Mouse (Mus musculus): ENCODE results near the gene Inhbc. TPM values are rescaled to one million over a fixed set of nuclear protein-coding genes. Genes with fewer than 3 reads are reported as not detected.
A peak's percentile ranks its signal among the peaks of the same experiment; 100 is the strongest.

The Inhbc gene
- polyA plus RNA-seq, 1 experiment from 2014 or later = not detected

- Histone ChIP-seq H3K36me3 (no peaks in the 10 kb centered on the region), H3K27me3 (ENCODE audit: low read depth, poor library complexity, severe bottlenecking) (no peaks in the 10 kb centered on the region), H3K27ac (replicated peaks) (no peak overlapping the region), H3K4me1 (peaks cover 25% of the 10 kb centered on the region), H3K4me3 (no peak overlapping the region), H3K9me3 (replicated peaks) (no peaks in the 10 kb centered on the region)
- no peak for DNase-seq (ENCODE audit: low spot score)
- WGBS = 80% methylated on average over 3 of the region's 3 CpGs
Measured at GRCm38 (mm10) chr10:127377700-127378099, 7.5 kb upstream of the Inhbc start.

GRCm38 (mm10) chr10:127371023-127371422 is 792 bp upstream of the Inhbc start:
- 70% methylated on average over 2 of the region's 2 CpGs for WGBS
- no peaks in the 10 kb centered on the region for H3K9me3 ChIP-seq (replicated peaks)
- no peaks in the 10 kb centered on the region for H3K27me3 ChIP-seq (ENCODE audit: low read depth, poor library complexity, severe bottlenecking)
- no peak for DNase-seq (ENCODE audit: low spot score)
- no peaks in the 10 kb centered on the region for H3K36me3 ChIP-seq
- no peak overlapping the region for H3K4me3 ChIP-seq
- H3K4me1 ChIP-seq = peaks cover 10% of the 10 kb centered on the region
- H3K27ac ChIP-seq (replicated peaks) = no peak overlapping the region

- no peaks in the 10 kb centered on the region for H3K27me3 ChIP-seq (ENCODE audit: low read depth, poor library complexity, severe bottlenecking)
- no peaks in the 10 kb centered on the region for H3K9me3 ChIP-seq (replicated peaks)
- no peaks in the 10 kb centered on the region for H3K36me3 ChIP-seq
- no peak overlapping the region for H3K27ac ChIP-seq (replicated peaks)
- WGBS = 90% methylated on average over 2 of the region's 2 CpGs
- H3K4me1 ChIP-seq = peaks cover 10% of the 10 kb centered on the region
- no peak for DNase-seq (ENCODE audit: low spot score)
- H3K4me3 ChIP-seq = no peak overlapping the region
Measured at GRCm38 (mm10) chr10:127368273-127368672, 2.0 kb downstream of the Inhbc start.

GRCm38 (mm10) chr10:127367116-127367515 is 3.1 kb downstream of the Inhbc start:
- H3K9me3 ChIP-seq (replicated peaks) = no peaks in the 10 kb centered on the region
- peaks cover 10% of the 10 kb centered on the region for H3K4me1 ChIP-seq
- DNase-seq (ENCODE audit: low spot score) = no peak
- H3K27ac ChIP-seq (replicated peaks) = no peak overlapping the region
- no peak overlapping the region for H3K4me3 ChIP-seq
- no peaks in the 10 kb centered on the region for H3K36me3 ChIP-seq
- 76% methylated on average over 5 of the region's 5 CpGs for WGBS
- no peaks in the 10 kb centered on the region for H3K27me3 ChIP-seq (ENCODE audit: low read depth, poor library complexity, severe bottlenecking)

- H3K4me1 ChIP-seq = peaks cover 1% of the 10 kb centered on the region
- H3K27ac ChIP-seq (replicated peaks) = no peak overlapping the region
- WGBS = 89% methylated on average over 3 of the region's 3 CpGs
- 0 out of 2 replicates have a peak, but pooled peaks cover 6% of the 10 kb centered on the region for H3K27me3 ChIP-seq (ENCODE audit: low read depth, poor library complexity, severe bottlenecking)
- no peak overlapping the region for H3K4me3 ChIP-seq
- no peaks in the 10 kb centered on the region for H3K36me3 ChIP-seq
- no peak for DNase-seq (ENCODE audit: low spot score)
- H3K9me3 ChIP-seq (replicated peaks) = no peaks in the 10 kb centered on the region
Measured at GRCm38 (mm10) chr10:127360714-127361113, 9.5 kb downstream of the Inhbc start.

GRCm38 (mm10) chr10:127355336-127355735 is 14.9 kb downstream of the Inhbc start:
- Histone ChIP-seq H3K4me1 (peaks cover 20% of the 10 kb centered on the region), H3K4me3 (no peak overlapping the region), H3K9me3 (replicated peaks) (no peaks in the 10 kb centered on the region), H3K27ac (replicated peaks) (no peak overlapping the region), H3K27me3 (ENCODE audit: low read depth, poor library complexity, severe bottlenecking) (peaks cover 29% of the 10 kb centered on the region), H3K36me3 (no peaks in the 10 kb centered on the region)
- no peak for DNase-seq (ENCODE audit: low spot score)
- 54% methylated on average over 10 of the region's 10 CpGs for WGBS

DNA sequence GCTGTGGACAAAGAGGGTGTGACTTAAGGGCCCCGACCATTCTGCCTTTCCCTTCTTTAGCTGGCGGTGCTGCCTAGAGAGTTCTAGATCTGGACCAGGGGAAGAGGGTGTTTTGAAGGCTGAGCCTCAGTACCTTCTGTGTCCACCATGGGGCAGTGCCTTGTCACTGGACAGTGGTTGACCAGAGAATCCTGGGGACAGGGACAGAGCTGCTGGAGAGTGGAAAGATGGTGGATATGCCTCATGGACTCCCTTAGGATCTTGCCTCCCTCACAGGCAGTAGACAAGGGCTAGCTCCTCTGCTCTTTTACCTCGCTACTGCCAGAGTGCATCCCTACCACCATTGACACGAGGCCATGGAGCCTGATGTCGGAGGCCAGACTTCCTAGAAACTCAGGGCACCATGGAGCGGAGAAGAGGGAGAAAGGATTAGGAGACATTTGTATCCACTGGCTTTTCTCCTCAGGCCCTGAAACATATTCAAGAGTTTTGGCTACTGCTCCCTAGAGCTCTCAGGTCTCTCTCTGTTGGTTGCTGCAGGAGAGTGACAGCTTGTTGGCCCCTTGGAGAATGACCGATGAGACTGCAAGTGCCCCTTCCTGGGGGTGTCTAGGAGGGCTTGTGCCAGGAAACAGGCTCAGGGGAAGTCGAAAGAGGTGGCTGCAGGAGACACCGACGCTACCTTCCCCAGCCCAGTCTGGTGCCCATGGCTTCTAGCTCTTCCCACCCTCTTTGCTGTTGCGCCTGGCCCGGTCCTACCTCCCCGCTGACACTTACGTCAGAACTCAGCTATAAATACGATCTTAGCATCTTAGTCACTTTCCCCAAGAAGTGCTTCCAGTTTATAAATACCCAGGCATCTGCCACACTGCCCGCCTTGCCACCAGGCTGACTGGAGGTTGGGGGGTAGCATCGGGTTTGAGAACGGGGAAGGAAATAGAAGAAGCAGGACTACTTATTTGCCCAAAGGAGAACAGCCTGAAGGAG is 16.0 kb downstream of the Inhbc start, which contains the start of gene Inhbe:
Gene Inhbe (minus strand): TSS at position 503 of the 987 bp plus-strand sequence.
- 87% methylated on average over 18 of the region's 18 CpGs for WGBS

GRCm38 (mm10) chr10:127352766-127353165 is 17.5 kb downstream of the Inhbc start:
- Histone ChIP-seq H3K4me1 (peaks cover 23% of the 10 kb centered on the region), H3K9me3 (replicated peaks) (no peaks in the 10 kb centered on the region), H3K27me3 (ENCODE audit: low read depth, poor library complexity, severe bottlenecking) (peaks cover 39% of the 10 kb centered on the region), H3K4me3 (no peak overlapping the region), H3K36me3 (no peaks in the 10 kb centered on the region), H3K27ac (replicated peaks) (no peak overlapping the region)
- no peak for DNase-seq (ENCODE audit: low spot score)
- 90% methylated on average over 11 of the region's 11 CpGs for WGBS

More for the DNA sequence above, 16.0 kb downstream of the Inhbc start, which contains the start of gene Inhbe:
- Histone ChIP-seq H3K9me3 (replicated peaks) (no peaks in the 10 kb centered on the region), H3K27me3 (ENCODE audit: low read depth, poor library complexity, severe bottlenecking) (peaks cover 39% of the 10 kb centered on the region), H3K4me1 (peaks cover 23% of the 10 kb centered on the region), H3K36me3 (no peaks in the 10 kb centered on the region), H3K27ac (replicated peaks) (no peak within 1 kb of the TSS), H3K4me3 (no peak within 1 kb of the TSS)
- DNase-seq (ENCODE audit: low spot score) = no peak

GRCm38 (mm10) chr10:127352187-127352586 is 18.0 kb downstream of the Inhbc start:
- WGBS = 90% methylated on average over 9 of the region's 9 CpGs

GRCm38 (mm10) chr10:127351719-127352118 is 18.5 kb downstream of the Inhbc start:
- no peak for DNase-seq (ENCODE audit: low spot score)
- WGBS = 75% methylated on average over 8 of the region's 8 CpGs
- Histone ChIP-seq H3K9me3 (replicated peaks) (no peaks in the 10 kb centered on the region), H3K36me3 (no peaks in the 10 kb centered on the region), H3K4me3 (no peak overlapping the region), H3K27me3 (ENCODE audit: low read depth, poor library complexity, severe bottlenecking) (peaks cover 33% of the 10 kb centered on the region), H3K27ac (replicated peaks) (no peak overlapping the region), H3K4me1 (peaks cover 23% of the 10 kb centered on the region)

More at GRCm38 (mm10) chr10:127352187-127352586, 18.0 kb downstream of the Inhbc start:
- Histone ChIP-seq H3K27me3 (ENCODE audit: low read depth, poor library complexity, severe bottlenecking) (peaks cover 36% of the 10 kb centered on the region), H3K36me3 (no peaks in the 10 kb centered on the region), H3K4me1 (peaks cover 23% of the 10 kb centered on the region), H3K27ac (replicated peaks) (no peak overlapping the region), H3K9me3 (replicated peaks) (no peaks in the 10 kb centered on the region), H3K4me3 (no peak overlapping the region)
- DNase-seq (ENCODE audit: low spot score) = no peak

DNA sequence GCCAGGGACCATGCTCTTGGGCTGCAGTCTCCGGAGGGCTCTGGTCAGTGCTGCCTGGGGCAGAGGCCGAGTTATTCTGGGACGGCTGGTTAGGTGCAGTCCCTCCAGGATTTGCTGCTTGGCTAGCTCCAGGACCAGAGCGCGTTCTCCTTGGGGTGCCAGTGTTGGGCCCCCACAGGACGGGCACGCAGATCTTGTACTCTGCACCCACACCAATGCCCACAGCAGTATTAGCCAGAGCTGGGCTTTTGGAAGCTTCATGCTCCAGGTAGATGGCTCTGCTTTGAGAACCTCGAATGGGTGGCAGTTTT is 19.0 kb downstream of the Inhbc start:
- H3K9me3 ChIP-seq (replicated peaks) = no peaks in the 10 kb centered on the region
- no peak for DNase-seq (ENCODE audit: low spot score)
- WGBS = 89% methylated on average over 8 of the region's 8 CpGs
- H3K36me3 ChIP-seq = no peaks in the 10 kb centered on the region
- H3K27ac ChIP-seq (replicated peaks) = peak overlapping the region; percentile 43
- peaks cover 23% of the 10 kb centered on the region for H3K4me1 ChIP-seq
- peak overlapping the region; percentile 43 for H3K4me3 ChIP-seq
- H3K27me3 ChIP-seq (ENCODE audit: low read depth, poor library complexity, severe bottlenecking) = peaks cover 33% of the 10 kb centered on the region

DNA sequence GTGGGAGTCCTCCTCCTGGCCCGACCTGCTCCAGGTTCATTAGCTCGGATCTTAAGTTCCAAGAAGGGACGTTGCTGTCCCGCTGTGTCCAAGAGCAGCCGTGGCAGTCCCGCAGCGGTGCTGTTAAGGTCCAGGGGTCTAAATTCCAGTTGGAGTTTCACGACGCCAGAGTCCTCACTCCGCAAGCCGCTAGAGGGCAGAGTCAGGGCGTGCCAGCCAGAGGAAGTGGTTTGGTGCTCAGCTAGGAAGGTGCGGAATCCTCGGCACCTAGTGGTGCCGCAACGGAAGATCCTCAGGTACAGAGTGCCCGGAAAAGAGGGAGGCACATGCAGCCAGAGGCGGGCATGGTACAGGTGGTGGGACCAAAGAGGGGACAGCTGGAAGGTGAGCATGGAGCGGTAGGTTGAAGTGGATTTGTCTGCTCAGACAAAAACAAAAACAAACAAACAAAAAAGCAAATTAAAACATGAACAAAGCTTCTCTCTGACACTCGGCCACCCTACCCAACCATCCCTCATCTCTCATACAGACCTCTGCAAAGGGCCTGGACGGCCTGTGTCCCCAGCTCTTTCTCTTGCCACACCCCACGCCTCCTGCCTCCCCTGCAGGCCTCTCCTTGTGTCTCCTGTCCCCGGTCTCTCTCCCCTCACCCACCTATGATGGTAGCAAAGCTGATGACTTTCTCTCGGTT is 19.5 kb downstream of the Inhbc start:
- H3K4me1 ChIP-seq = peaks cover 23% of the 10 kb centered on the region
- WGBS = 11% methylated on average over 24 of the region's 24 CpGs
- H3K27me3 ChIP-seq (ENCODE audit: low read depth, poor library complexity, severe bottlenecking) = peaks cover 33% of the 10 kb centered on the region
- DNase-seq (ENCODE audit: low spot score) = peak; percentile 79
- H3K9me3 ChIP-seq (replicated peaks) = no peaks in the 10 kb centered on the region
- peak overlapping the region; percentile 43 for H3K27ac ChIP-seq (replicated peaks)
- peak overlapping the region; percentile 43 for H3K4me3 ChIP-seq
- no peaks in the 10 kb centered on the region for H3K36me3 ChIP-seq

- Histone ChIP-seq H3K4me1 (peaks cover 14% of the 10 kb centered on the region), H3K9me3 (replicated peaks) (no peaks in the 10 kb centered on the region), H3K36me3 (no peaks in the 10 kb centered on the region), H3K27ac (replicated peaks) (no peak overlapping the region), H3K27me3 (ENCODE audit: low read depth, poor library complexity, severe bottlenecking) (peaks cover 33% of the 10 kb centered on the region), H3K4me3 (no peak overlapping the region)
- DNase-seq (ENCODE audit: low spot score) = no peak
- WGBS = 83% methylated on average over 8 of the region's 8 CpGs
Measured at GRCm38 (mm10) chr10:127349810-127350209, 20.4 kb downstream of the Inhbc start.

Data from midbrain, embryonic 10.5 days (tissue).